Mouse (Mus musculus) bone marrow macrophage, adult 2 months (primary cell): ENCODE measurements at regions not wholly inside any gene's neighbourhood (a gene's known extent, or its start where the extent isn't known, plus 50 kb on each side); places are given as distances from the start of the nearest gene placed in this dataset.

Experiments used
- CTCF ChIP-seq: IDR thresholded peaks from 2 replicates; pipeline ENCODE4 v1.5.1; 2012; ENCODE audit warnings: low read depth, mild to moderate bottlenecking, low read length, moderate library complexity
- POLR2A ChIP-seq: IDR thresholded peaks from 2 replicates; pipeline ENCODE4 v1.6.1; 2012; ENCODE audit warnings: mild to moderate bottlenecking, low read depth, low read length, borderline replicate concordance

GRCm38 (mm10) chr7:115020023-115020422 lies 276.5 kb downstream of the Insc start:
- TF ChIP-seq CTCF (no peak), POLR2A (no peak)
